Mouse (Mus musculus) cerebellum, postnatal 36 days (tissue): ENCODE results near the gene Traf3ip1.

ENCODE experiments used
- DNase-seq, 2 experiments: peaks; one replicate each; pipeline ENCODE4 v3.0.0; 2021 to 2022; ENCODE audit warnings: mixed read lengths in 2 of 2

The Traf3ip1 gene

GRCm38 (mm10) chr1:91537786-91538569 is 43.5 kb downstream of the Traf3ip1 start:
- DNase-seq, result no peak

GRCm38 (mm10) chr1:91538570-91538929 is 44.1 kb downstream of the Traf3ip1 start:
- no peak for DNase-seq

GRCm38 (mm10) chr1:91539246-91539645 is 44.8 kb downstream of the Traf3ip1 start:
- DNase-seq, result no peak

- peak; percentile 28 to 40 for DNase-seq
These were observed 45.3 kb downstream of the Traf3ip1 start for GRCm38 (mm10) chr1:91539704-91540270.

GRCm38 (mm10) chr1:91540271-91540826 is 45.9 kb downstream of the Traf3ip1 start, which contains the start of gene Asb1:
Asb1 (plus strand) TSS chr1:91540544.
- peak; percentile 86 to 88 for DNase-seq

- DNase-seq, result no peak
These were observed 46.7 kb downstream of the Traf3ip1 start for GRCm38 (mm10) chr1:91541042-91541592.

- DNase-seq, result no peak
These were observed 49.5 kb downstream of the Traf3ip1 start for GRCm38 (mm10) chr1:91543974-91544373.

- DNase-seq, result no peak
These were observed 50.8 kb downstream of the Traf3ip1 start for GRCm38 (mm10) chr1:91545226-91545625.

GRCm38 (mm10) chr1:91547567-91547966 is 53.1 kb downstream of the Traf3ip1 start:
- no peak for DNase-seq

GRCm38 (mm10) chr1:91549073-91549472 is 54.6 kb downstream of the Traf3ip1 start:
- DNase-seq, result no peak

- DNase-seq, result no peak
These were observed 62.7 kb downstream of the Traf3ip1 start for GRCm38 (mm10) chr1:91557099-91557498.

- no peak for DNase-seq
These were observed 66.8 kb downstream of the Traf3ip1 start for GRCm38 (mm10) chr1:91561226-91561625.

- DNase-seq, result no peak
These were observed 68.6 kb downstream of the Traf3ip1 start for GRCm38 (mm10) chr1:91562977-91563590.

- DNase-seq, result no peak
These were observed 69.6 kb downstream of the Traf3ip1 start for GRCm38 (mm10) chr1:91564004-91564403.

- no peak for DNase-seq
These were observed 70.2 kb downstream of the Traf3ip1 start for GRCm38 (mm10) chr1:91564598-91564997.

GRCm38 (mm10) chr1:91567269-91567668 is 72.8 kb downstream of the Traf3ip1 start:
- DNase-seq, result no peak

GRCm38 (mm10) chr1:91572458-91572857 is 78.0 kb downstream of the Traf3ip1 start:
- no peak for DNase-seq

GRCm38 (mm10) chr1:91574208-91574607 is 79.8 kb downstream of the Traf3ip1 start:
- peak; percentile 27 to 42 for DNase-seq

GRCm38 (mm10) chr1:91577883-91578517 is 83.6 kb downstream of the Traf3ip1 start:
- DNase-seq, result no peak
